Mouse (Mus musculus) heart, postnatal 25 days (tissue): Measurements from ENCODE around the gene Smim15. TPM values are rescaled to one million over a fixed set of nuclear protein-coding genes. Genes with fewer than 3 reads are reported as not detected.

ENCODE experiments used
- DNase-seq: peaks from one replicate; pipeline ENCODE4 v3.0.0; 2022; ENCODE audit warnings: low spot score
- intact Hi-C: fragments of 180-260 bp; cut with DNase I; formaldehyde crosslinking; loops from one replicate; pipeline ENCODE4 v1.15.1; 2025
- total RNA-seq, 2 experiments: library from RNA; stranded (reverse); gene quantifications; 2 replicates each; pipeline ENCODE4 v1.2.3; 2021

Smim15 gene
- 10 to 100 TPM; 22.9 to 24.8 TPM for total RNA-seq

DNA sequence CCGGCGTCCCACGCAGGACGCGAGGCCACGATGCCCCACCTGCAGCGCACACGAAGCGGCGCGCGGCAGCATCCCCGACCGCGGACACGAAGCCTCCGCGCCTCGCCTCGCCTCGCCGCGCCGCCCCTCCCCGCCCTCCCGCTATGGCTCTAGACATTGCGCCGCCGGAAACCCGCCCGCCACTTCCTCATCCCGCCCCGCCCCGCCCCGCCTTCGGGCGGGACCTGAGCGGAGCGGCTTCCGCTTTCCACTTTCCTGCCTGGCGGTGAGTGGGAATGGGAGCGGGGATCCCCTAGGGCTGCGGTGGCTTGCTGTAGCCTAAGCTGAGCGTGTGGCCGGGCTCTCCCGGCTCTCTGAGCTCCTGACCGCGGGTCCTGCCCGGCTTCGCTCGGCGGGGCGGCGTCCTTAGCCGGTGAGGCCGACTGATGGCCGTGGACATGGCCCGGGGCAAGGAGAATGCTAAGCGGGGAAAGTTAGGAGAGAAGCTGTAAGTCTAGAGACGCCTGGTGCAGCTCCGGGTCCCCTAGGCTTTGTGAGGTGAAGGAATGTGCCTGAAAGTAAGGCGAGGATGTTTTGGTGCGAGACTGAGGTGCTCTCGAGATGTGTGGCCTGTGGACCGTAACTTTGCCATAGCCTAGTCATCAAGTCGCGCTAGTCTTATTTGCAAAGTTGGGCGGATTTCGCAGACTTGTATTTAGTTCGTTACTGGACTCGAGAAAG lies at the start of gene Smim15:
Gene Smim15 (plus strand): TSS at position 225 of the 720 bp plus-strand sequence.
- peak; percentile 82 for DNase-seq
- intact Hi-C loops, result loop anchor here (1.0 to 10.0 kb wide), 7 partner anchors 152 to 1100 kb away; partner anchors contain the start of genes Depdc1b and Dimt1

DNA sequence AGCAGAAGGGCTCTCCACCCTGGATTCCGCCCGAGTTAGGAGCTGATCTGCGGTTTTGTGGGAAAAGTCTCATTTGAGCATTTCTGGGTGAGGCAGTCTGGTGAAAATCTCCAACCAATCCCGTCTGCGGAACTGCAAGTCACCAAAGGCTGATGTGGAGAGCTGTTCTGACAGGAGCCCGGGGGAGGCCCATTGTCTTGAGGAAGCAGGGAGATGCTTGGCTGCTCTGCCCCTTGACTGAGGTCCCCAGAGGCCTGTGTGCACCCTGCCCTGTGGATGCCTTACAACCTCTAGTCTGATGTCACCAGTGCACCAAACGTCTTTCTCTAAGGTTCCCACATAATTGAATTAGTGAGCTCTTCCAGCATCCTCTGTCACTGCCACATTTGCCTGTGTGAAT lies 49.0 kb upstream of the Smim15 start:
- no peak for DNase-seq
- intact Hi-C loops, result no loop called here

DNA sequence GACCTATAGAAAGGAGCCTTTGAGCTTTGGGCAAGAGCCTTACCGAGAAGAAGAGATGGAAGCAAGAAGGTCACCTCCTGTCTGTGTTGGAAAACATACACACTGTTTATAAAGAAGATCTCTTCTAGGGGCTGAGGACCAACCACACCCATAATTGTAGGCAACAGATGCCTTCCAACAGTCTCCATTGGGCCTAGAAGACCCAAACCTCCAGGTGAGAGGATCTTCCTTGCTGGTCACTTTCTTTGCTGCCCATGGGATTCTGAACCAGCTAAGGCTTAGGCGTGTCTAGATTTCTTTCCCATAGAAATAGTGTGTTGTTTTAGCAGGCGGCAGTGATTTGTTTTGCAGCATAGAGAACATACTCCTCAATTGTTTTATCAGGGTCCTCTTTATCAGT lies 47.9 kb upstream of the Smim15 start:
- intact Hi-C loops, result no loop called here
- DNase-seq, result no peak

DNA sequence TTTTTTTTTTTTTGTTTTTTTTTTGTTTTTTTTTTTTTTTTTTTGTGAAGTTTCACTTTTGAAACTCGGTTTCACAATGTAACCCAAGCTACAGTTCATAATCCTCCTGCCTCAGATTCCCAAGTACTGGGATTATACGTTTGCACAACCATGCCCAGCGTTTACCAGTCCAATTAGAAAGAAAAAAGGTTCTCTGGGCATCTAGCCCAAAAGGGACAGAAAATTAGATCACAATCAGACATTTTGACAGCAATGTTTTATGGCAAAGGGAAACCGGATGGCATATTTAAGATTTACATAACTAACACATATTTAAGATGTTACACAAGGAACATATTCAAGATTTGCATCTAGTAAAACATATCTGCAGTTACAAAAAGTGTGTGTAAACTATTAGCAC lies 36.4 kb upstream of the Smim15 start:
- DNase-seq, result no peak
- intact Hi-C loops, result no loop called here

DNA sequence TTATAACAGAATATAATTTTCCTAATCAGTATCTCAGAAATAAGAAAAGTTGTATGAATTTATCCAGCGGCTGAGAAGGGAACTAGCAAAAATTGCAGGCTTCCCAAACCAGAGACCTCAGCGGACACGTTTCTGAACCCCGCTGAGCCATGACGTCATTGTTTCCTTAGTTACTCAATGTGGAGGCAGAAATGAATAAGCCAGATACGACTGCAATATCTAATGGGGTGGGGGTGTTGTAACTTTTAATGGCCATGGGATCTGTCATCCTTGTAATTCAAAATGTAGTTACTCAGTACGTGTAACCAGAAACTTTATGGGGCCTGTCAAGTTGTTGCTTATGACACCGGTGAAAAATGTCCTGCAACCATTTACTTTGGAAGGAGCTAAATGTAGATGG lies 31.1 kb upstream of the Smim15 start:
- DNase-seq, result no peak
- intact Hi-C loops, result no loop called here

DNA sequence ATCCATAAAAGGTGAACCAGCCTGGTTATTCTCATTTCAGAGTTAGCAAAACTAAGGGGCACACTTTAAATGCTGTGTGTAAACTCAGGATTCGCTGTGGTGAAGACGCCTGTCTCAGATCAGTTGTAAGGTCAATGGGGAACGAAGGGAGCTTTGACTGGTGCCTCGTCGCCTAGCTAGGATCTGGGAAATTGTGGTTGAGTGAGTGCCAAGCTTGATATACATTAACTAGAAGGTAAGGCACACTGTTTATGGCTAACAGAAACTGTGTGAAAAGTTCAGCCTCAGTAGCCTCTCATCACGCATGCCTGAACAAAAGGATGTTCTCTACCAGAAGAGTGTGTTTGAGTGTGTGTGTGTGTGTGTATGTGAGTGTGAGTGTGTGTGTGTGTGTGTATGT lies 30.4 kb upstream of the Smim15 start:
- DNase-seq, result no peak
- intact Hi-C loops, result no loop called here

DNA sequence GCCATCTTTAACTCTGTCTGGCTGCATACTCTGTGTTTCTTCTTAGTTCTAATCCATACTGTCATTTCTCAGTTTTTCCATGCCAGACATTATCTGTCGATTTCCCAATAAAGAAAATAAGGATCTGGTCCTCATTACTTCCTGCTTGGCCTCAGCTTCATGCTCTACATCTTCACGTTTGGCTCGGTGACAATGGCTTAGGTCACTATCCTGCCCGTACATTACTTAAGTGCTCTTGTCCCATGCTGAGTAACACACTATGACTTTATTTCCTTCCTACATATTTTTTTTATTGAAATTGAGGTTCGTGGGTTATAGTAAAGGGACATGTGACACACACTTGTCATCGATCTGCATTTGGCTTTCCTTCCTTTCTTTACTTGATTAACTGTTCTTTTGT lies 29.1 kb upstream of the Smim15 start:
- DNase-seq, result no peak
- intact Hi-C loops, result no loop called here

DNA sequence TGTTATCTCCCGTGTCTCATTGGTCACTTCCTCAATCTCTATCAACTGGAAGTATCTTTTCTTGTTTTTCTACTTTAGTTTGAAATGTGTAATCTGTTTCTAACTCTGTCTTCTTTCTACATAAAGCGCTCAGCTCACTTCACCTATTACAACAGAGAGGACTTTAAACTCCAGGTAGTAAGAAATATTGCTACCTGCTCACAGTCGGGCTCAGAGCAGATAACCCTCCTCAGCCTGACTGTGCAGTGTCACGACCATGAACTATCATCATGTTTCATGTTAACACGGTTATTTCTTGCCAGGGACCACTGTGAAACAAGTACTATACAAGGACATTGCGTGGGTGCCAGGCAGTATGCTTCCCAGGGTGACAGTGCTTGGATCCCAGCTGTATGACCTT lies 26.9 kb upstream of the Smim15 start:
- intact Hi-C loops, result no loop called here

DNA sequence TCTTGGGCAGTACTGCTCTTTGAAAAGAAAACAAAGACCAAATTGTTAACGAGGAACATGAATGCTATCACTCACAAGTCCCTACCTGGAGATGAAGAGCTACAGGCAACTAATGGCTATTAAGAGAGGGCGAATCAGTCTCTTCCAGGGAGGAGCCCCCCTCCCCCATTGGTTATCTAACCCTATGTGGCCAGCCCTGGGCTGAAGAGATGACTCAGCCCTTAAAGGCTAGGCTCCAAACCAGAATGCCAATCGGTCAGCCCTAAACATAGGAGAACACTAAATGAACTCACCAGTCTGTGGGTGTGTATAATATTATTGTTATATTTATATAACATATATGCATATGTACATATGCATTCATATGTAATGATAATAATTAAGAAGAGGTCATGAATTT lies 18.4 kb upstream of the Smim15 start:
- no peak for DNase-seq
- intact Hi-C loops, result no loop called here

More for the DNA sequence above, 26.9 kb upstream of the Smim15 start:
- DNase-seq, result no peak

DNA sequence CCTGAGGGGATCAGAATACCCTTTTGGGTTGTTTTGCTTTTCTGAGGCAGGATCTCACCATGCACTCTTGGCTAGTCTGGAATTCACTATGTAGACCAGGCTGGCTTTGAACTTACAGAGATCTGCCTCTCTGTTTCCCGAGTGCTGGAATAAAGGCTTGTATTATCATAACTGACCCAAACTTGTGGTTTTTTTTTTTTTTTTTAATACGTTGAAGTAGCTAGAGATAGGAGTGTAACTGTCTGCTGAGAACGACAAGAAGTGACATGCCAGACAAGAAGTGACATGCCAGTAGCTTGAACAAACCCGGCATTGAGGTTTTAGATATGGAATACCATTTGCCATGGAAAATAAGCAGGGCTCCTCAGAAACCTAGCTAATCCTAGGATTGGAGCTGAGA lies 11.5 kb upstream of the Smim15 start:
- DNase-seq, result no peak
- intact Hi-C loops, result no loop called here

DNA sequence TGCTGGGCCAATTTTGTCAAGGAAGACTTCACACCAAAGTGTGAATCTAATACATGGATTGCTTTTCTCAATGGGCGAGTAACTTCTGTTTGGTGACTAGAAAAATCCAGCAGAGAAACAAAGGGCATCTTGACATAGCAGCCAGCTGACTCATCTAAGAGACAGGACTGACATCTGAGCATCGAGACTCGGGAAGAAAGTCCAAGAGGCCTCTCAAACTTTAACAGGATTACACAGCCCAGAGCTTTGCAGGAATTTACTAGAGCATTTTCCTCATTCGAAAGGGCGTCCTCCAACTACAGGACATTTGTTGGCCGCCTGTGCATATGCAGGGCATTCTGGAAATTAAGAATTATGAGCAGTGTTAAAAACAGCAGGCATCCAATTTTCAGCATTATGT lies 4.9 kb upstream of the Smim15 start:
- intact Hi-C loops, result no loop called here
- no peak for DNase-seq

DNA sequence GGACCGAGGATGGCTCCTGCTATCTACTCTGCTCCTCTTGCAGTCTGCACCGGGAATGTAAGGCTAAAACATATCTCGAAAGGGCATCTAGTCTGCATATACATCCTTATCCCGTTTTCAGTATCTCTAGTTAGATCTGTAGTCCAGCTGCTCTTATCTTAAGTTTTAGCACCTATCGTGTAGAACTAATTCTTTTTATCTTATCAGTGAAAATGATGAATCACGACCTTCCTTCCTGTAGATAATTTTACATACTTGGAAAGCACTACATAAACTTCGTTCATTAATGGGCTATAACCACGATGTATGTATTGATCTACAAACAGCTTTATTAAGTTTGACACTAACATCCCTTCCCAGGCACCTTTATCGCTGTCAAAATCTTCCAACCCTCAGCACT lies 4.3 kb upstream of the Smim15 start:
- DNase-seq, result no peak
- intact Hi-C loops, result loop anchor here (5.0 to 10.0 kb wide), 6 partner anchors 205 to 1095 kb away; partner anchors contain the start of genes Depdc1b and Dimt1

DNA sequence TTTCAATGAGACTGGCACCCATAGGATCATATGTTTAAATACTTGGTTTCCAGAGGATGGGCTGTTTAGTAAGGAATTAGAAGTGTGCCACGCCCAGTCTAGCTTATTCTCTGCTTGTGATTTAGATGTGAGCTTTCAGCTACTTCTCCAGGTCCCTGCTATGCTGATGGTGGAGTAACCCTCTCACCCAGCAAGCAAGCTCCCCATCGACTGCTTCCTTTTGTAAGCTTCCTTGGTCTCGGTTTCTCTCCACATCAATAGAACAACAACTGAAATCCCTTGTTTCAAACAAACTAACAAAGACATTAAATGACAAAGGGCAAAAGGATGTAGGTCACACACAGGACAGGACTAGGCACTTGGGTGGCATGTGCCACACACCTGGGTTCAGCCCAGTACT lies 3.8 kb upstream of the Smim15 start:
- intact Hi-C loops, result loop anchor here (5.0 to 10.0 kb wide), 6 partner anchors 206 to 1096 kb away; partner anchors contain the start of genes Depdc1b and Dimt1
- DNase-seq, result no peak

DNA sequence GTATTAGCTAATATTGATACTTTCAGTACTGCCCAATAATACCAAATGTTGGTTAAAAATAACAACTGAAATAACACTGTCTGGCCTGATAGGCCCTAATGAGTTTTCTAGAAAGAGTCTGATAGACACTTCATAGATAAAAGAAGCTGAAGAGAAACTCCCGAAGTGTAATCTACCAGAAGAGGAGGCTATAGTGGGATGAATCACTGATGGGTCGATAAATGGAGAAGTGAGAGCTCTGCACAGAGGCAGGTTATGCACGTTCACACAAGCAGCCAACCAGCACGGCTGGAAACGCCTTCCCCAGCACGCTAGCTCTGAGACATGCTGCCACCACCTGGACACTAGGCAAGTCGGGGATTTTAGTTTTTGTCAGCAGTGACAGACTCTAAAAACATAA lies 2.9 kb upstream of the Smim15 start:
- DNase-seq, result peak; percentile 41
- intact Hi-C loops, result loop anchor here (5.0 to 10.0 kb wide), 6 partner anchors 207 to 1097 kb away; partner anchors contain the start of genes Depdc1b and Dimt1

DNA sequence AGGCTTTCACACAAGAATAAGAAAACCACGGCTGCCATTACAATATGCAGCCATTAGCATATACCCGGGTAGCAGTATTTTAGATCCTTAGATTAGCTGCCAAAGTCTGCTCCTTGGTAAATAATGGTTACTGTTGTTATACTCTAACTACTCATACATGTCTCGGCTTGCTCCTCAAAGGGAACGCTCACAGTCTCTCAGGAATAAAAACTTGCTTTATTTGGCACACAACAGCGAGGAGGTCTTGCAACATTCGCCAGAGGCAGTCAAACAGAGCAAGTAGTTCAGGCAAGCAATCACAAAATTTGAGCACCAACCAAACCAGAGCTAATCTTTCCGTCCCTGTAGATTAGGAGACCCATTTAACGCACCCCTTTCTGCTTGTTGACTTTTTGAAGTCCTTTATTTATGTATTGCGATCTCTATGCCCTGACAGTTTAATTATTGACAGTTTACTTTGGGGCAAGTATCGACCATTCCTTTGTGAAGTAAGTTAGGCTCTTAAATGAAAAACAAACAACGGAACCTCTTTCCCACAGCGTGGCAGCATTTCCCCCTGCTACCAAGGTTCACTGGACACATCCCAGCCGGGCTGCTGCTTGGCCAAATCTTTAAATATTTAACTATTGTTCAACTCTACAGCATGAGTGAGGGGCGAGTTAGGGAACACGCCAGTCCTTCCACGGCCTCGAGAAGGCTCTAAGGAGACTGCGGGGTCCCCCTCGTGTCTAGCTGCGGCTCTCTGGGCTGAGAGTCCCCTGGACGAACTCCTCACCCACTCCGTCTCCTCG lies 620 bp upstream of the Smim15 start:
- intact Hi-C loops, result loop anchor here (1.0 to 10.0 kb wide), 8 partner anchors 109 to 1099 kb away; partner anchors contain the start of genes Depdc1b and Dimt1
- DNase-seq, result peak; percentile 17

DNA sequence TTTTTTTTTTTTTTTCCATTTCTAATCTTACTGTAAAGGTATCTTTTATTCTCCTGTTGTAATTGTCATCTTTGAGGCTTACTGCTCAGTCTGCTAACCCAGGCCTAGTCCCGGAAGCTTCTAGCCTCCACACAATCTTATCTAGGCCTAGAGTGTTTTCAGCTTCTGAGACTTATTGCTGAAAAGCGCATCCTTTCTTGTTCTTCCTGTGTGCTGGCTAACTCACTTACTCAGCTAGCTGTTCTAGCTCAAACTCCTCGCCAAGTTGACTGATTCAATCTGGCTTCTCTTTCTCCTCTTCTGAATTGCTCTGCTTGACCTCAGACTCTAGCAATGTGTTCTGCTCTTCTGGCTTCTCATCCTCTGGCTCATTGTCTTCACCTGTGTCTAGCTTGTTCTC lies 1.4 kb downstream of the Smim15 start:
- intact Hi-C loops, result loop anchor here (5.0 to 10.0 kb wide), 5 partner anchors 82 to 1101 kb away; partner anchors contain the start of genes Depdc1b and Dimt1

DNA sequence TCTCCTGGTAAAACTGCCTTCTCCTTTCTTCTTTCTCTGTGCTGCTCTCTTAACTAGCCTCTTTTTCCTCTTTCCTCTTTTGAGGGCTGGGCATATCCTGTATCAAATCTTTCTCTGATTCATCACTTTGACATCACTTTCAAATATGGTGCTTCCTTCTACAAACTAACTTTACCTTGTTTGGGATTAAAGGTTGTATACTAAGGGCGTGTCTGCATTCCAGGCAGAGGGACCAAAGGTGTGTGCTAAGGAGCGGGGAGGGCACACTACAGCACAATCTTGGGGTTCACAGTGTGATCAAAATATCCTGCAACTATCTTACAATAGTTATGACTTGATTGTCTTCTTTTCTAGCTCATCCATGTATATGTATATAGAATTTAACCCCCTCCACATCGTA lies 1.8 kb downstream of the Smim15 start:
- DNase-seq, result no peak
- intact Hi-C loops, result loop anchor here (5.0 to 10.0 kb wide), 5 partner anchors 81 to 1101 kb away; partner anchors contain the start of genes Depdc1b and Dimt1

More for the DNA sequence above, 1.4 kb downstream of the Smim15 start:
- DNase-seq, result no peak

DNA sequence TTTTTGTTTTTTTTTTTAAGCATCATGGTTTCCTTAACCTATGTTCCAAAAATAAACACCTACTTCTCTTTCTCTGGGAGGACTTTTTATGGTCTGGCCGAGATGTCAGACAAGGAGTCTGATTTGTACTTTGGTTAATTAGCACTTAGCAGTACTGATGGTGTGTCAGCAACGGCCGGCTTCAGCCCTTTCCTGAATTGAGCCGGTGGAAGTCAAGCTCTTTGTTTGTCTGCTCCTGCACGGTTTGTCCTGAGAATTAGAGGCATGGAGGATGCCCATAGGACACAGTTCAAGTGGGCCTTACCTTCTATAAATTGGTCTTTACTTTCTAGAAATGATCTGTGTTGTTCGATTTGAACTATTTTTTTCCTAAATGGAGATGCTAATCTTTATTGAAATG lies 2.6 kb downstream of the Smim15 start:
- intact Hi-C loops, result loop anchor here (5.0 to 10.0 kb wide), 5 partner anchors 80 to 1102 kb away; partner anchors contain the start of genes Depdc1b and Dimt1
- no peak for DNase-seq

DNA sequence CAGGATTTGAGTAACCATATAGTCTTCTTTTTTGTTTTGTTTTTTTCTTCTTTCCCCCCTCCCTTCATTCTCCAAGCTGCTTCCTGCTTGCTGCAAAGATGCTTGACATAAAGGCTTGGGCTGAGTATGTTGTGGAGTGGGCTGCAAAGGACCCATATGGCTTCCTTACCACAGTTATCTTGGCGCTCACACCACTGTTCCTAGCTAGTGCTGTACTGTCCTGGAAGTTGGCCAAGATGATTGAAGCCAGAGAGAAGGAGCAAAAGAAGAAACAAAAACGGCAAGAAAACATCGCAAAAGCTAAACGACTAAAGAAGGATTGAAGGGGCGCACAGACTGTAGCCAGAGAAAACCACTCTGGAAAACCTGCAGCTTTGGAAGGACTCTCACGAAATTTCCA lies 3.1 kb downstream of the Smim15 start:
- DNase-seq, result no peak
- intact Hi-C loops, result loop anchor here (5.0 to 10.0 kb wide), 5 partner anchors 80 to 1103 kb away; partner anchors contain the start of genes Depdc1b and Dimt1

DNA sequence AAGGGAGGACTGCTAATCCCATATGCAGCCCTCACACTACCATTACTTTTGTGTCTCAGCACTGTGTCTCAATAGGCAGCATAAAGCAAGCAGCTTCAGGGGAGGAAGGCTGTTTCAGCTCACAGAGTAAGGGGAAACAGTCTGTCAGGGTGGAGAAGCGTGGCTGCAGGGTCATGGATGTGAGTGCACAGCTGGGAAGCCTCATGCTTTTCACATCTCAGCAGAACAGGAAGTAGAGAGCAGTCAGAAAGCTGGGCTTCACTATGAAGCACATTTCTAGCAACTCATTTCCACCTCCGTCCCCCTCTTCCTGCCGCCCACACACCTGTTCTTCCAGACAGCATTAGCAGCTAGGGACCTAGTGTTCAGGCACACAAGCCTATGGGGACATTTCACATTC lies 12.7 kb downstream of the Smim15 start:
- intact Hi-C loops, result no loop called here
- DNase-seq, result no peak
